Mouse (Mus musculus) lung, postnatal 0 days (tissue): Measurements from ENCODE around the gene Aak1. TPM values are rescaled to one million over a fixed set of nuclear protein-coding genes. Genes with fewer than 3 reads are reported as not detected.

Experiments used
- ATAC-seq: fragments of 200-750 bp; cut with Nextera tagmentation; 2 replicates; pipeline ENCODE4 v1.8.0; 2017; ENCODE audit warnings: moderate library complexity
- DNase-seq: peaks from one replicate; pipeline ENCODE4 v3.0.0-alpha.2; 2016; ENCODE audit warnings: low spot score
- H3K27ac ChIP-seq: fragments of 300-500 bp; sonication (generic); 2 replicates; pipeline ENCODE4 v1.5.1; 2014; ENCODE audit warnings: antibody characterized with exemption, mild to moderate bottlenecking, low read length, mixed read lengths
- H3K27me3 ChIP-seq: fragments of 300-500 bp; sonication (generic); replicated peaks from 2 replicates; pipeline ENCODE4 v1.6.1; 2014; ENCODE audit warnings: low read length, mixed read lengths; ENCODE audit not compliant: insufficient read depth
- H3K36me3 ChIP-seq: fragments of 300-500 bp; sonication (generic); 2 replicates; pipeline ENCODE4 v1.6.1; 2014; ENCODE audit warnings: low read length, mixed read lengths; ENCODE audit not compliant: insufficient read depth
- H3K4me1 ChIP-seq: fragments of 300-500 bp; sonication (generic); 2 replicates; pipeline ENCODE4 v1.6.1; 2014; ENCODE audit warnings: antibody characterized with exemption, low read depth, low read length, mixed read lengths; ENCODE audit not compliant: insufficient read depth
- H3K4me2 ChIP-seq: fragments of 300-500 bp; sonication (generic); replicated peaks from 2 replicates; pipeline ENCODE4 v1.6.1; 2014; ENCODE audit warnings: low read depth, mild to moderate bottlenecking, low read length, moderate library complexity, mixed read lengths
- H3K4me3 ChIP-seq: fragments of 300-500 bp; sonication (generic); 2 replicates; pipeline ENCODE4 v1.5.1; 2014; ENCODE audit warnings: low read depth, low read length
- H3K9ac ChIP-seq: fragments of 300-500 bp; sonication (generic); replicated peaks from 2 replicates; pipeline ENCODE4 v1.6.1; 2014; ENCODE audit warnings: low read depth, mild to moderate bottlenecking
- H3K9me3 ChIP-seq: fragments of 300-500 bp; sonication (generic); 2 replicates; pipeline ENCODE4 v1.6.1; 2016; ENCODE audit warnings: low read length, mixed read lengths
- CTCF ChIP-seq: IDR thresholded peaks from 2 replicates; pipeline ENCODE4 v1.5.1; 2016; ENCODE audit warnings: antibody characterized with exemption, mild to moderate bottlenecking
- EP300 ChIP-seq: IDR thresholded peaks from 2 replicates; pipeline ENCODE4 v1.6.1; 2016; ENCODE audit warnings: antibody characterized with exemption, mild to moderate bottlenecking, control low read depth
- WGBS: fragments of 180-500 bp; shearing (Covaris S2); extraction: QIAGEN DNeasy Blood & Tissue Kit; methylation state at CpG from one replicate; pipeline ENCODE4 v1.1.7; 2014; 5-methylcytosine and 5-hydroxymethylcytosine counted together
- polyA plus RNA-seq: library from polyadenylated mRNA; unstranded; fragments of >200 nt; fragmentation: Nextera tagmentation; extraction: Ambion mirVana; gene quantifications from 2 replicates; pipeline ENCODE4 v1.2.1, GENCODE M21; 2015

The Aak1 gene
- polyA plus RNA-seq, 1 experiment from 2014 or later, result 6.3 TPM

DNA sequence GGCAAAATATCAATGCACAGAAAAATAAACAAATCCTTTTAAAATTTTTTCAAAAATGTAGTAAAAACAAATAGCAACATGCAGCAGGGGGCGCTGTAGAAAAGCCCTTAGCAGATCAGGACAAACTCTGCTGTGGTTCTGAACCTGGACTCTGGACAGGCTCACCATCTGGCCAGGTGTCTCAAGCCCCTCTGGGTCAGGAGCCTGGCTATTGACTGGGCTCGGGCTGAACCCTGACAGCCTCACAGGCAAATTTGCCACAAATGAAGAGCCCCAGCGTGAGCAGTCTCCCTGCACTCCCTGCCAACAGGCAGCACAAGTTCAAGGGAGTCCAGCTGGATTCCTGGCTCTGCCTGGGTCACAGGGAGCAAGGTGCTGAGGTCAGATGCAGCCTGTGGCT lies 36.0 kb upstream of the Aak1 start:
- 22% methylated on average over 3 of the region's 3 CpGs for WGBS
- Histone ChIP-seq H3K27me3 (no peaks in the 10 kb centered on the region), H3K36me3 (no peaks in the 10 kb centered on the region), H3K4me2 (no peak overlapping the region), H3K9me3 (no peaks in the 10 kb centered on the region), H3K27ac (no peak overlapping the region), H3K4me1 (no peaks in the 10 kb centered on the region), H3K9ac (no peak overlapping the region), H3K4me3 (no peak overlapping the region)
- TF ChIP-seq EP300 (no peak), CTCF (peak; percentile 69)
- DNase-seq (peak; percentile 63), ATAC-seq (no peak)

DNA sequence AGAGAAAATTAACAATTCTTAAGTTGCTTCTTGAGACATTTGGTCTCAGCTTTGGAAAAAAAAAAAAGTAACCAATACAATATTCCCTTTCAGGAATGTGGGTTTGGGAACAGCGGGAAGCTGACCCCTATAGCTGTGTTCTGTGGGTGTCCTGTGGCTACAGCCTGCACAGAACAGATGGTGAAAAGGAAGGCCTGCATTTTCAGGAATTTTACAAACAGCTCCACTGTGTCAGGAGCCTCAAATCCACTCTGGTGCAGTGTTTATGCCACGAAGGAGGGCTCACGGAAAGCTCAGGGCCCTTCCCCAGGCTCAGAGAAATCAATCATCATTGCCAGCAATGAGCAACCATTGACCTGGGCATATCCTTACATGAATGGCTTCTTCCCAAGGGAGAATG lies 34.4 kb upstream of the Aak1 start:
- DNase-seq, result no peak
- WGBS, result 44% methylated on average over 3 of the region's 3 CpGs

DNA sequence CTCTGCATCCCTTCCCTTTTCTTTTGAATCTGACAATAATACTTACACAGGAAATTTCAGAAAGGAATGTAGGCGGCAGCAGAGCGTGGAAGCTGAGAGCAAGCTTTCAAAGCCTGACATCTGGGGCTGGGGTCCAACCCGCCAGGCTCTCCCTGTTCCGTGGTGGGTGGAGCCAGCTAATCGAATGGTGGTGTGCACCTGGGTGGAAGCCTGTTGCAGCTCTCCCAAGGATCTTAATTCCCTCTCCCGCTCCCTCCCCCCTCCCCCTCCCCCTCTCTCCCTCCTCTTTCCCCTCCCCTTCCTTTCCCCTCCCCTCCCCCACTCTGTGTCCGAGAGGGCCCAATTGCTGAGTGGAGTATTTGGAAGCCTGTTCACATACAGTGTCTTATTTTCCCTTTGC lies 33.9 kb upstream of the Aak1 start:
- Histone ChIP-seq H3K4me1 (no peaks in the 10 kb centered on the region), H3K27ac (no peak overlapping the region), H3K4me2 (no peak overlapping the region), H3K27me3 (no peaks in the 10 kb centered on the region), H3K9me3 (no peaks in the 10 kb centered on the region), H3K9ac (no peak overlapping the region), H3K4me3 (no peak overlapping the region), H3K36me3 (no peaks in the 10 kb centered on the region)
- ATAC-seq, result no peak
- no peak for DNase-seq
- TF ChIP-seq EP300, result no peak
- no peak for TF ChIP-seq CTCF
- 10% methylated on average over 6 of the region's 7 CpGs for WGBS

More for the DNA sequence above, 34.4 kb upstream of the Aak1 start:
- H3K27ac ChIP-seq, result no peak overlapping the region
- no peaks in the 10 kb centered on the region for H3K9me3 ChIP-seq
- TF ChIP-seq EP300, result no peak
- no peak for TF ChIP-seq CTCF
- no peaks in the 10 kb centered on the region for H3K4me1 ChIP-seq
- no peaks in the 10 kb centered on the region for H3K27me3 ChIP-seq
- no peak overlapping the region for H3K4me3 ChIP-seq
- H3K4me2 ChIP-seq, result no peak overlapping the region
- no peak for ATAC-seq
- H3K9ac ChIP-seq, result no peak overlapping the region
- H3K36me3 ChIP-seq, result no peaks in the 10 kb centered on the region

DNA sequence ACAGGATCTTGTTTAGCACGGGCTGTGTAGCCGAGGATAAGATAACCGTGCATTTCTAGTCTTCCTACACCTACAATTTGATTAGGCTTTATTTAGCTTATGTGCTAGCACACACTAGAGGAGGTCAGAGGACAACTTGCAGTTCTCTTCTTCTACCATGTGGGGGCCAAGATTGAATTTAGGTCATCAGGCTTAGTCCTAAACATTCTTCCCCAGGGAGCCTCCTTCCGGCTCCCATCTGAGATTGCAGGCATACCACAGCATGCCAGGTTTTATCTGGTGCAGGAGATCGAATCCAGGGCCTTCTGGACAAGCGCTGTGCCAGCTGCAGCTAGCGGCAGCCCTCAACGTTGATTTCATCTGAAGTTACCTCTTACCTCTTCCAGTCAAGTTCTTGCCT lies 32.7 kb upstream of the Aak1 start:
- Histone ChIP-seq H3K4me3 (no peak overlapping the region), H3K9me3 (no peaks in the 10 kb centered on the region), H3K4me1 (no peaks in the 10 kb centered on the region), H3K27me3 (no peaks in the 10 kb centered on the region), H3K27ac (no peak overlapping the region), H3K4me2 (no peak overlapping the region), H3K9ac (no peak overlapping the region), H3K36me3 (no peaks in the 10 kb centered on the region)
- DNase-seq, result peak; percentile 82
- TF ChIP-seq CTCF (peak; percentile 76), EP300 (no peak)
- WGBS, result 20% methylated on average over 8 of the region's 8 CpGs
- ATAC-seq, result peak; percentile 70

DNA sequence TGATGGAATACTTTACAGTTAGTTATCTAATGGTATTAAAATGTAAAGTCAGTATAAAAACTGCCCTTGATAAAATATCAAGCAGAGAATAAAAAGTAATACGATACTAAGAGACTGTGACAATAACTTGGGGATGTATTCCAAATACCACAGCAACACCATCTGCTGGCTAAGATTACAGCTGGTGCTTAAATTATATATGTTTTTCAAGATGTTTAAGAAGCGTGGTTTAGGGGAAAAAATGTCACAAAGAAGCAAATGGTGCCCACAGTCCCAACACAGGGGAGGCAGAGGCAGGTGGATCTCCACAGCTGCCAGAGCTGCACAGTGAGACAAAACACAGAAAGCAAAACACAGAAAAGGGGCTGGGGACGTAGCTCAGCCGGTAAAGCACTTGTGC lies 30.4 kb upstream of the Aak1 start:
- Histone ChIP-seq H3K9me3 (no peaks in the 10 kb centered on the region), H3K9ac (no peak overlapping the region), H3K36me3 (no peaks in the 10 kb centered on the region), H3K4me3 (no peak overlapping the region), H3K27me3 (no peaks in the 10 kb centered on the region), H3K4me2 (no peak overlapping the region), H3K27ac (no peak overlapping the region), H3K4me1 (no peaks in the 10 kb centered on the region)
- WGBS, result 61% methylated on average over 4 of the region's 4 CpGs
- DNase-seq (no peak), ATAC-seq (no peak)
- TF ChIP-seq EP300, result no peak
- no peak for TF ChIP-seq CTCF

DNA sequence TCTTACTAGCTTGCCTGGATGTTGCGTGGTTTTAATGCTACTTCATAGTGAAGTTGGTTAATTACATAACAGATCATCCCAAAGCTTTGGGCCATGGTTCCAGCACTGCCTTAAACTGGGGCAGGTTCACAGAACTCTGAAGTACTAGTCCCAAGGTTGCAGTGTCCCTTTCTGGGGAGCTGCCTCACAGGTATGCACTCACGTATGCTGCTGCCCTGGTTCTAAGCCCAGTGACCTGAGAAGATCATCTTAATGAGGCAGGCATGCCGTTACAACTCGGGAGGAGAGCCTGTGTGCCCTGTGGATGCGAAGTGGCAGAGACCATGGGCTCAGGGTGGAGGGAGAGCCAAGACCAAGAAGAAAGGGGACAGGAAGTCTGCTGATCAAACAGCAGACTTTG lies 29.4 kb upstream of the Aak1 start:
- DNase-seq (no peak), ATAC-seq (no peak)
- Histone ChIP-seq H3K27ac (no peak overlapping the region), H3K27me3 (no peaks in the 10 kb centered on the region), H3K36me3 (no peaks in the 10 kb centered on the region), H3K4me2 (no peak overlapping the region), H3K4me1 (no peaks in the 10 kb centered on the region), H3K4me3 (no peak overlapping the region), H3K9me3 (no peaks in the 10 kb centered on the region), H3K9ac (no peak overlapping the region)
- TF ChIP-seq EP300, result no peak
- WGBS, result 81% methylated on average over 5 of the region's 5 CpGs

DNA sequence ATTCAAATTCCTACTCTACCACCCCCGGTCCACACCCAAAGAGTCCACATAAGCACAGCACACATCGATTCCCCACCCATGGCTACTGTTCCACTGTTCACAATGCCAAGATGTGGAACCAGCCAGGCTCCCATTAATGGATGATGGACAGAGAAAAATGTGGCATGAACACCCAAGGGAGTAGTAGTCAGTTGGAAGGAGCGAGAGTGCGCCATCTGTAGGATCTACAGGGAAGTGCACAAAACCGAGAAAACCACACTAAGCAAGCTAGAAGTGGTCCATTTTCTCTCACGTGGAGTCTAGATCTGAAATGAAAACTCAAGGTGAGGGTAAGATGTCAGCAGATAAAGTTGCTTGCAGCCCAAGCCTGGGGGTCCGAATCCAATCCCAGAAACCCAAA lies 28.6 kb upstream of the Aak1 start:
- TF ChIP-seq CTCF, result peak; percentile 69
- TF ChIP-seq EP300, result no peak
- Histone ChIP-seq H3K27me3 (no peaks in the 10 kb centered on the region), H3K4me3 (no peak overlapping the region), H3K4me1 (no peaks in the 10 kb centered on the region), H3K36me3 (no peaks in the 10 kb centered on the region), H3K9me3 (no peaks in the 10 kb centered on the region), H3K4me2 (no peak overlapping the region), H3K27ac (no peak overlapping the region), H3K9ac (no peak overlapping the region)
- DNase-seq (peak; percentile 37), ATAC-seq (no peak)
- WGBS, result 54% methylated on average over 7 of the region's 7 CpGs
